Mouse (Mus musculus): ENCODE results near the gene Pln. TPM values are rescaled to one million over a fixed set of nuclear protein-coding genes. Genes with fewer than 3 reads are reported as not detected.

The Pln gene
- polyA plus RNA-seq, 1 experiment from 2014 or later: 0.22 TPM

- ATAC-seq: no peak
Observed at GRCm38 (mm10) chr10:53329257-53329656, 8.2 kb upstream of the Pln start.

GRCm38 (mm10) chr10:53332752-53333151 lies 4.7 kb upstream of the Pln start:
- TF ChIP-seq CTCF (IDR thresholded peaks at IDR 0.05; ENCODE audit: low read depth) (no peak), EP300 (IDR thresholded peaks at IDR 0.05; ENCODE audit: low read depth) (no peak)
- WGBS (ENCODE audit: insufficient replicate concordance): 29% methylated on average over 2 of the region's 2 CpGs
- no peak overlapping the region for H3K9ac ChIP-seq (replicated peaks)
- DNase-seq (no peak), ATAC-seq (no peak)
- 0 out of 2 replicates have a peak, but pooled peaks cover 2% of the 10 kb centered on the region for H3K36me3 ChIP-seq (replicated peaks; ENCODE audit: insufficient read depth, low read length)
- H3K27me3 ChIP-seq (ENCODE audit: insufficient read depth, low read length): no peaks in the 10 kb centered on the region
- H3K4me2 ChIP-seq (ENCODE audit: low read depth, low read length): no peak overlapping the region
- H3K9me3 ChIP-seq (ENCODE audit: low read length): no peaks in the 10 kb centered on the region
- peaks cover 14% of the 10 kb centered on the region for H3K4me1 ChIP-seq (ENCODE audit: insufficient read depth)
- no peak overlapping the region for H3K27ac ChIP-seq (ENCODE audit: low read depth)
- no peak overlapping the region for H3K4me3 ChIP-seq (ENCODE audit: low read depth, low read length)

More at GRCm38 (mm10) chr10:53329257-53329656, 8.2 kb upstream of the Pln start:
- DNase-seq: no peak
- whole genome bisulfite sequencing (ENCODE audit: insufficient replicate concordance): 68% methylated on average over 3 of the region's 3 CpGs
- TF ChIP-seq EP300 (IDR thresholded peaks at IDR 0.05; ENCODE audit: low read depth): no peak
- no peak for TF ChIP-seq CTCF (IDR thresholded peaks at IDR 0.05; ENCODE audit: low read depth)
- no peaks in the 10 kb centered on the region for H3K27me3 ChIP-seq (ENCODE audit: insufficient read depth, low read length)
- H3K9me3 ChIP-seq (ENCODE audit: low read length): no peaks in the 10 kb centered on the region
- H3K4me3 ChIP-seq (ENCODE audit: low read depth, low read length): no peak overlapping the region
- H3K36me3 ChIP-seq (replicated peaks; ENCODE audit: insufficient read depth, low read length): no peaks in the 10 kb centered on the region; the same call in 1 of the 2 replicates
- no peak overlapping the region for H3K9ac ChIP-seq (replicated peaks)
- H3K27ac ChIP-seq (ENCODE audit: low read depth): no peak overlapping the region
- peaks cover 11% of the 10 kb centered on the region; the same call in 1 of the 2 replicates for H3K4me1 ChIP-seq (ENCODE audit: insufficient read depth)
- no peak overlapping the region for H3K4me2 ChIP-seq (ENCODE audit: low read depth, low read length)

DNA sequence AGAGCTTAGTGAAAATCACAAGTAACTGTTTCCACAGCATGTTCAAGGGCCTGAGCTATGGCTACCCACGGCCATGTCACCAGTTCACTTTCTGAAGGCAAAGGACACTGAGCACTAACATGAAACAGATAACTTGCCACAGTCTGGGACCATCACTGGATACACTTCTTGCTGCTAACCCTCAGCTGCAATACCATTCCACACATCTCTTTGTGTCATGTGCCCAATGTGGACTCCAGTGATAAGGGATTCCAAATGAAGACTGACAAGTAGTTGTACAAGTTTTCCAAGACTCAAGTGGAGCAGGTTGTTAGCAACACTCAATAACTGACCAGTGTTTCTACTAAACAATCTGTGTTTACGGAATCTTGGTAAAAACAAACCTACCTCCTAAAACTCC lies 2.2 kb upstream of the Pln start:
- peaks cover 14% of the 10 kb centered on the region for H3K4me1 ChIP-seq (ENCODE audit: insufficient read depth)
- H3K9ac ChIP-seq (replicated peaks): no peak overlapping the region
- ATAC-seq (peak; percentile 81), DNase-seq (no peak)
- peak overlapping the region; percentile 48; the same call in 1 of the 2 replicates for H3K27ac ChIP-seq (ENCODE audit: low read depth)
- no peak overlapping the region for H3K4me3 ChIP-seq (ENCODE audit: low read depth, low read length)
- no peaks in the 10 kb centered on the region for H3K27me3 ChIP-seq (ENCODE audit: insufficient read depth, low read length)
- no peaks in the 10 kb centered on the region for H3K9me3 ChIP-seq (ENCODE audit: low read length)
- peak overlapping the region; percentile 44 for H3K4me2 ChIP-seq (ENCODE audit: low read depth, low read length)
- WGBS (ENCODE audit: insufficient replicate concordance): 61% methylated on average over 2 of the region's 2 CpGs
- H3K36me3 ChIP-seq (replicated peaks; ENCODE audit: insufficient read depth, low read length): 0 out of 2 replicates have a peak, but pooled peaks cover 2% of the 10 kb centered on the region
- TF ChIP-seq EP300 (IDR thresholded peaks at IDR 0.05; ENCODE audit: low read depth): peak; percentile 78
- TF ChIP-seq CTCF (IDR thresholded peaks at IDR 0.05; ENCODE audit: low read depth): no peak

DNA sequence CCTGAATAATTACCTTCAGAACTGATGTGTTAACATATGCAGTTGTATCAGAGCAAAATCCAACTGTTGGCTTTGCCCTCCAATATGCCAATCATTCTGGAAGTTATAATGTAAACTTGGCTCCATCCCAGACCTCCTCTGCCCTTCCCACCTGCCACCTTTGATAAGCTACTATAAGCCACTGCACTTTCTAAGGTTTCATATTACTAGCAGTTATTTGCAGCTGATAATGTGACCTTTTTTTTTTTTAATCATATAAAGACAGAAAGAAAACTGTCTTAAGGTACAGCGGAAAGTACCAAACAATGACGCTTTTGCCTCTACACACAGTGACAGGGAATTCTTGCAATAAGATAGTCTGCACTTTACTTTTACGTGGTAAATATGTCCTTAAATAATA lies 1.5 kb upstream of the Pln start:
- H3K27me3 ChIP-seq (ENCODE audit: insufficient read depth, low read length): no peaks in the 10 kb centered on the region
- 0 out of 2 replicates have a peak, but pooled peaks cover 2% of the 10 kb centered on the region for H3K36me3 ChIP-seq (replicated peaks; ENCODE audit: insufficient read depth, low read length)
- DNase-seq: no peak
- peak; percentile 76 for ATAC-seq
- no peak overlapping the region for H3K4me3 ChIP-seq (ENCODE audit: low read depth, low read length)
- H3K9me3 ChIP-seq (ENCODE audit: low read length): no peaks in the 10 kb centered on the region
- peak overlapping the region; percentile 44 for H3K4me2 ChIP-seq (ENCODE audit: low read depth, low read length)
- H3K9ac ChIP-seq (replicated peaks): no peak overlapping the region
- peak; percentile 96 for TF ChIP-seq EP300 (IDR thresholded peaks at IDR 0.05; ENCODE audit: low read depth)
- TF ChIP-seq CTCF (IDR thresholded peaks at IDR 0.05; ENCODE audit: low read depth): no peak
- H3K27ac ChIP-seq (ENCODE audit: low read depth): peak overlapping the region; percentile 48
- 49% methylated on average over 3 of the region's 3 CpGs for WGBS (ENCODE audit: insufficient replicate concordance)
- peaks cover 14% of the 10 kb centered on the region for H3K4me1 ChIP-seq (ENCODE audit: insufficient read depth)

GRCm38 (mm10) chr10:53339045-53339444 lies 1.6 kb downstream of the Pln start:
- ATAC-seq: no peak
- no peaks in the 10 kb centered on the region for H3K9me3 ChIP-seq (ENCODE audit: low read length)
- 75% methylated on average over 2 of the region's 2 CpGs for WGBS (ENCODE audit: insufficient replicate concordance)

DNA sequence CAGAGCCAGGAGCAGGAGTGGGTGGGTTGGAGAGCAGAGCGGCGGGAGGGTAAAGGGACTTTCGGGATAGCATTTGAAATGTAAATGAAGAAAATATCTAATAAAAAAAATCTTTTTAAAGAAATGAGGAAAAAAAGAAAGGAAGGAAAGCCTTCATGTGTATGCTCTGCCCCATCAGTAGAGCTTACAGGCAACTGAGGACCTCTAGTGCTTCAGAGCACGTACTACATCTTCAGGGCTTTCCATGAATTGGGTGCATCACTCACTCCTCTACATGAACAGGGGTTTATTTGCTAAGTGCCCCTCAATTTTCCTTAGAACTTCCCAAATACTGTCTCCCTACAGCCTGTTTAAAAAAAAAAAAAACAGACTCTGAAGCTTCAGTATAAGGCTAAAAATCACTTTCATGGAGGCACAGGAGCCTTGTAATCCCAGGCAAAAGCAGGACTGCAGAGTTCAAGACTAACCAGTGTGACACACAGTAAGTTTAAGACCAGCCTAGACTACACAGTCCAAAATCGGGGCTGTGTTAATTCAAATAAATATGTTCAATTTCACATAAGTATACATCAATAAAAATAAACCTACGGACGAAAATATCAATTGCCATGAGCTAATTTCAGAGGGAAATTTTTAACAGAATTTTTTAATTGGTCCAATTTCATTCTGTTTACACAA lies 4.0 kb downstream of the Pln start:
- ATAC-seq: peak; percentile 54; the same call in 1 of the 2 replicates
- DNase-seq: no peak
- Histone ChIP-seq H3K4me2 (ENCODE audit: low read depth, low read length) (no peak overlapping the region), H3K27me3 (ENCODE audit: insufficient read depth, low read length) (no peaks in the 10 kb centered on the region), H3K9ac (replicated peaks) (no peak overlapping the region), H3K4me1 (ENCODE audit: insufficient read depth) (peaks cover 3% of the 10 kb centered on the region; the same call in 1 of the 2 replicates), H3K27ac (ENCODE audit: low read depth) (no peak overlapping the region), H3K4me3 (ENCODE audit: low read depth, low read length) (no peak overlapping the region), H3K9me3 (ENCODE audit: low read length) (no peaks in the 10 kb centered on the region), H3K36me3 (replicated peaks; ENCODE audit: insufficient read depth, low read length) (peaks cover 4% of the 10 kb centered on the region; the same call in 1 of the 2 replicates)
- no peak for TF ChIP-seq EP300 (IDR thresholded peaks at IDR 0.05; ENCODE audit: low read depth)
- TF ChIP-seq CTCF (IDR thresholded peaks at IDR 0.05; ENCODE audit: low read depth): peak; percentile 79
- WGBS (ENCODE audit: insufficient replicate concordance): 76% methylated on average over 7 of the region's 7 CpGs

More at GRCm38 (mm10) chr10:53339045-53339444, 1.6 kb downstream of the Pln start:
- Histone ChIP-seq H3K27me3 (ENCODE audit: insufficient read depth, low read length) (no peaks in the 10 kb centered on the region), H3K4me3 (ENCODE audit: low read depth, low read length) (no peak overlapping the region), H3K4me2 (ENCODE audit: low read depth, low read length) (no peak overlapping the region), H3K4me1 (ENCODE audit: insufficient read depth) (peaks cover 9% of the 10 kb centered on the region), H3K27ac (ENCODE audit: low read depth) (no peak overlapping the region), H3K9ac (replicated peaks) (no peak overlapping the region), H3K36me3 (replicated peaks; ENCODE audit: insufficient read depth, low read length) (peaks cover 6% of the 10 kb centered on the region; the same call in 1 of the 2 replicates)
- no peak for TF ChIP-seq EP300 (IDR thresholded peaks at IDR 0.05; ENCODE audit: low read depth)
- no peak for TF ChIP-seq CTCF (IDR thresholded peaks at IDR 0.05; ENCODE audit: low read depth)
- DNase-seq: no peak

Measured in liver, postnatal 0 days (tissue).